Mouse (Mus musculus) bone marrow, adult 2 months (tissue): ENCODE data around the gene Card11.

Experiments used
- CTCF ChIP-seq: fragments of 200-500 bp; IDR thresholded peaks from 2 replicates; pipeline ENCODE4 v1.5.1; 2011; ENCODE audit warnings: low read length, control low read depth; ENCODE audit not compliant: control insufficient read depth, insufficient read depth
- POLR2A ChIP-seq: fragments of 200-500 bp; IDR thresholded peaks from 2 replicates; pipeline ENCODE4 v1.6.1; 2011; ENCODE audit warnings: low read depth, mild to moderate bottlenecking, control low read depth, low read length, borderline replicate concordance; ENCODE audit not compliant: control insufficient read depth

DNA sequence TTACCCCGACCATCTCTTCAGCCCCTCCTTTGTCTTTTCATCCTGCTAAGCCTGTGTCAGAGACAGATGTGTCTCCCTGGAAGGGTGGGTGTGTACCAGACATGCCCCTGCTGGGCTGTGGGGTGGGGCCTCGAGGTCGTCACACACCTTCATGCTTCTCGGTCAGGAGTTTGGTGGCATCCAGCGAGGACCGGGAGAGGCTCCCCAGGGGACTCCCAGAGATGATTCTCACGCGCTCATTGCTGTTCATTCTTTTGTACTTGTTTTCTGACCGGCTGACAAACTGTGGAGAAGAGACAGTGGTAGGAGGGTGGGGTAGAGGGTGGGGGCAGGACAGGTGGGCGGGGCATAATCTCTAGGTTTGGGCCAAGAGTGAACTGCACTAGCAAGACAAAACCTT lies 120.2 kb downstream of the Card11 start:
- TF ChIP-seq POLR2A, result no peak
- TF ChIP-seq CTCF, result no peak
